Mouse (Mus musculus): ENCODE measurements around the gene Iqsec1.

DNA sequence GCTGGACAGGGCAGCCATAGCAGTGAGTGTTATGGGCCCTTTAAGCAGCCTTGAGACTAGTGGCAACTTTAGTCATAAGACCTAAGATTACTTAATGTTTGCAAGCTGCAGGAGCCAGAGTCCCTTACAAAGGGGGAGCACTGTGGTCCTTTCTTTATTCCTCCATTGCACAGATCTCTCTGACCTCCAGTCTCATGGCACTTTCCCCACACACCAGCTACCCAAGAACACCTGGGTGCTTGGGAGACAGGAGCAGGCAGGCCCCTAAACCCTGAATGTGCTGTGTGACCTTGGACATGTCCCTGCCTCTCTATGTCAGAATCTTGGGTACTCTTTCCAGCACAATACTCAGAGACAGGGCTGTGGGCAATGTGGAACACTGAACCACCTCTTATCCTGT, 253.7 kb downstream of the Iqsec1 start:
- TF ChIP-seq EP300 (IDR thresholded peaks at IDR 0.05; ENCODE audit: low read depth) = no peak
- TF ChIP-seq CTCF (IDR thresholded peaks at IDR 0.05; ENCODE audit: low read depth) = no peak

Data from heart, postnatal 0 days (tissue).